Mouse (Mus musculus): ENCODE data around the gene Smim27. TPM values are rescaled to one million over a fixed set of nuclear protein-coding genes. Genes with fewer than 3 reads are reported as not detected.

The Smim27 gene
- total RNA-seq (2021), result 10 to 100 TPM; 12.2 to 13.7 TPM
- long read RNA-seq, experiment 1, transcript Smim27-201 (2 exons, 1,044 nt), result major isoform, 14 of 14 reads
- long read RNA-seq, experiment 1, partial matches to known transcripts, result 0 of 14 reads
- long read RNA-seq, experiment 1, other reads (novel, unspliced or antisense), result 0 of 14 reads
- long read RNA-seq, experiment 2, transcript Smim27-201 (2 exons, 1,044 nt), result major isoform, 14 of 15 reads
- long read RNA-seq, experiment 2, partial matches to known transcripts, result 0 of 15 reads
- long read RNA-seq, experiment 2, other reads (novel, unspliced or antisense), result 1 of 15 reads

GRCm38 (mm10) chr4:40269430-40270032 lies at the start of gene Smim27, which contains the start of gene Topors:
Gene Smim27 (plus strand): TSS chr4:40269579.
Gene Topors (minus strand): TSS chr4:40269850.
- peak; percentile 92 to 96 for DNase-seq (ENCODE audit: low spot score in 2 of 2)
- H3K27ac ChIP-seq, result peak within 1 kb of the TSS; percentile 99
- H3K4me3 ChIP-seq, result peak within 1 kb of the TSS; percentile 89
- no peak for TF ChIP-seq CTCF (conservative IDR thresholded peaks at IDR 0.05)

DNA sequence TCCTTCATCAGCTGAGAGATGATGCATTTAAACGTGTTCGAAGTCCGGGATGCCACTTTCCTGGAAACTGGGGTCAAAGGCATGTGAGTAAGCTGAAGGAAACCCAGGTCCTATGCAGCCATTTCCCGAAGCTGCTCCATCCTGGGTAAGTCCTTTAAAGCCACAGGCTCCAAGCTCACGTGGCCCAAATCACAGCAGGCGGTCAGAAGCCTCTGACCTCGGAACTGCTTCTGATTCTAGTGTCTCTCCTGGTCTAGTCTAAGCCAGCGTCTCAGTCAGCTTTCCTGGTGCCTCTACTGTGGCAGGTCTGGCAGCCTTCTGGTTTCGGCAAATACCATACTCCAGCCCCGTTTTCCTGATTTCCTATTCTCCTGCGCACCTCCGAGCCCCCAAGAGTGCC lies 48.9 kb upstream of the Smim27 start:
- no peak overlapping the region for H3K4me3 ChIP-seq
- H3K27ac ChIP-seq, result no peak overlapping the region
- no peak for DNase-seq (ENCODE audit: low spot score in 2 of 2)

GRCm38 (mm10) chr4:40221004-40221760 lies 48.2 kb upstream of the Smim27 start:
- no peak overlapping the region for H3K4me3 ChIP-seq
- no peak overlapping the region for H3K27ac ChIP-seq
- no peak for TF ChIP-seq CTCF (conservative IDR thresholded peaks at IDR 0.05)
- DNase-seq (ENCODE audit: low spot score in 2 of 2), result no peak

More for the DNA sequence above, 48.9 kb upstream of the Smim27 start:
- no peak for TF ChIP-seq CTCF (conservative IDR thresholded peaks at IDR 0.05)

DNA sequence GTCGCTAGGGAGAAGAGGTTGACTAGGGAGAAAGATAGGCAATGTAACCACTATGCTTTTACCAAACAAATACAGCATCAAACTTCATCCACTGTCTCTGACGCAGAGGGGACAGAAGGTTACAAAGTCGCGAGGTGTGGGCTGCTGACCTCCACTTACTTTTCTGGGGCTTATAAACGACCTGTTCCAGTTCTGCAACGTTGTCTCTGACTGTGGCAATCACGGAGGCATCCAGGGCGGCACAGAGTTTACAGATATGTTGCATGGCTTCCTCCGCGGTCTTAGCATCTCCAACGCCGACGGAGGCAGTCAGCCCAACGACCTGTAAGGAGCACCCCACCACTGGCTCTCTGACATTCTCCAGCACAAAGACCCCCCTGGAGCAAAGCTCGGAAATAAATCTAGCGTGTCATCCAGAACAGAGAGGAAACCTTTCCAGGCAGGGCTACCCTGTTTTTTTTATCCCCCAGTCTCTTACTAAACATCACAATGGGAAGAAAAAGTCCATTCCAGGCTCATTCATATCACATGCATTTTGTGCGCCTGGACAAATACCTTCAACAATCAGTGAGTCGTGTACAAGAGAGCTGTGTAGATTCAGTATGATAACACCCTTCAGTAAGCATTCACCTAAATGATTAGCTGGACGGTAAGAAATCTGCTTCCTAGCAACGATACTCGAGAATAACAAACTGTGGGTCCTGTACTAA lies 47.3 kb upstream of the Smim27 start:
- TF ChIP-seq CTCF (conservative IDR thresholded peaks at IDR 0.05), result no peak
- H3K4me3 ChIP-seq, result no peak overlapping the region
- H3K27ac ChIP-seq, result no peak overlapping the region
- no peak for DNase-seq (ENCODE audit: low spot score in 2 of 2)

DNA sequence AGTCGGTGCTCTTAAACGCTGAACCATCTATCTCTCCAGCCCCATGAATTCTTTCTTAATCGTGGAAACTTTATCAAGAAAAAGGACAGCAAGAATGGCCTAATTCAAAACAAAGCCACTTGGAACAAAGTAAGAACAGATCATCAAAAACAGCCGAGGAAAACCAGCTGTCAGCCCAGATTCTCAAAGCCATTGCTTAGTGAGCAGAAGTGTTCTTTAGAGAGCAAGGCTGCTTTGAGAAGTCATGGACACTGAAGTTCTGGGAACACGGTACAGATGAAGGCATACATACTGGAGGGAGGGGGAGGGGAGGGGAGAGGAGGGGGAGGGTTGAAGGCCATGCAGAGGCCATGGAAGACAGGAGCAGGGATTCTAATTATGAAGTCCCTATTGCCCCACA lies 43.3 kb upstream of the Smim27 start:
- Histone ChIP-seq H3K4me3 (no peak overlapping the region), H3K27ac (no peak overlapping the region)
- TF ChIP-seq CTCF (conservative IDR thresholded peaks at IDR 0.05), result no peak
- no peak for DNase-seq (ENCODE audit: low spot score in 2 of 2)

DNA sequence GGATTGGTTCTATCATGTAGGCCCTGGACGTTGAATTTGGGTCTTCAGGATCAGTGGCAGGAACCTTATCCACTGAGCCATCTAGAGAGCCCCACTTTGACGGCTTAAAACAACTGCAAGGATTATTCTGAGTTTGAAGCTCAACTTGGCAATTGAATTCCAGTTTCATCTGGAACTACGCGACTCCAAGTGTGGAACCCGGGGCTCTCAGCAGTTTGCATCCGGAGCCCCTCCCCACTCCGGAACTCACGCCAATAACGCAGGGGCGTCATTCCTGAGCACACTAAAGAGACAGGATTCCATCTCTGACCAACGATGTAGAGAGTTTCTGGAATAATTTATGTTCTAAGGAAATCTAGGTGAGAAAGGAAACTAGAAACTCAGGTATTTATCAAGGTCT lies 42.2 kb upstream of the Smim27 start:
- H3K4me3 ChIP-seq, result no peak overlapping the region
- TF ChIP-seq CTCF (conservative IDR thresholded peaks at IDR 0.05), result no peak
- no peak for DNase-seq (ENCODE audit: low spot score in 2 of 2)
- no peak overlapping the region for H3K27ac ChIP-seq

DNA sequence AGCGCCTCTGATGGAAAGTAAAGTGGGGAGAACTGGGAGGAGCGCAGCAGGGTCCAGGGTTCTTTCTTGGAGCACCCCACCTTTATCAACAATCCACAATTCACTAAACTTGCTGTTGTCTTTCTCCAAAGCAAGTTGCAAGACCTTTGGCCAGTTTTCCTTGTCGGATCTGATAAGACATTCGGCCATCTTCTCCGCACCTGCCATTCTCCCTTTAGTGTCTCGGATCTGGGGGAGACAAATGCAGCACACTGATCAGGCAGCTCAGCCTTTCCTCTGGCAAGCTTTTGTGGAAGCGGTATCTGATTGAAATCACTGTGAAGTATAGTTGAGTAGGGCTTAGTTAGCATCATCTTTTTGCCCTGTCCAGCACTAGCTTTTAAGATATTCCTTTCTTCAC lies 41.5 kb upstream of the Smim27 start:
- Histone ChIP-seq H3K4me3 (no peak overlapping the region), H3K27ac (no peak overlapping the region)
- no peak for TF ChIP-seq CTCF (conservative IDR thresholded peaks at IDR 0.05)
- DNase-seq (ENCODE audit: low spot score in 2 of 2), result no peak

GRCm38 (mm10) chr4:40229723-40230122 lies 39.7 kb upstream of the Smim27 start:
- TF ChIP-seq CTCF (conservative IDR thresholded peaks at IDR 0.05), result no peak
- Histone ChIP-seq H3K4me3 (no peak overlapping the region), H3K27ac (no peak overlapping the region)
- no peak for DNase-seq (ENCODE audit: low spot score in 2 of 2)

- no peak for DNase-seq (ENCODE audit: low spot score in 2 of 2)
- H3K27ac ChIP-seq, result no peak overlapping the region
- no peak for TF ChIP-seq CTCF (conservative IDR thresholded peaks at IDR 0.05)
- H3K4me3 ChIP-seq, result no peak overlapping the region
Observed at GRCm38 (mm10) chr4:40233062-40233664, 36.2 kb upstream of the Smim27 start.

DNA sequence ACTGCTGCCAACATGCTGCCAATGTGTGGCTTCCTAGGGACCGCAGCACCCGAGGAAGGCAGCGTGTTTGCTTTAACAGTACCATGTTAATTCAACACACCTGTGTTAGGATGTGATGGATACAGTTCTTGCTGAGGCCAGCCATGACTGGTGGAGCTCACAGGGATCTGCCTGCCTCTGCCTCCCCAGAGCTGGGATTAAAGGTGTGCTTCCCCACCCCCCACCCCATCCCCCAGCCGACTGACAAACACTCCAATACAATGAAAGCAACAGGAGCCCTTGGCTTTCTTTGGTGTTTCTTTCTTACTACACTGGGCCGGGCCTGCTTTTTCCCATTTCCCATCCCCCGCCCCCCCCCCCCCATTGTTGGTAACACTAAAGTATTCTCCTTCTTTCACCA lies 35.1 kb upstream of the Smim27 start:
- no peak for TF ChIP-seq CTCF (conservative IDR thresholded peaks at IDR 0.05)
- no peak for DNase-seq (ENCODE audit: low spot score in 2 of 2)
- Histone ChIP-seq H3K27ac (no peak overlapping the region), H3K4me3 (no peak overlapping the region)

- H3K27ac ChIP-seq, result no peak overlapping the region
- no peak for TF ChIP-seq CTCF (conservative IDR thresholded peaks at IDR 0.05)
- DNase-seq (ENCODE audit: low spot score in 2 of 2), result no peak
- no peak overlapping the region for H3K4me3 ChIP-seq
Observed at GRCm38 (mm10) chr4:40236829-40237228, 32.5 kb upstream of the Smim27 start.
